Mouse (Mus musculus) 3T3-L1 (cell line): ENCODE results near the gene Pfpl.

Experiments
- DNase-seq: peaks from one replicate; pipeline ENCODE4 v3.0.0-alpha.2; 2015; ENCODE audit warnings: low read depth, low spot score

Pfpl gene

DNA sequence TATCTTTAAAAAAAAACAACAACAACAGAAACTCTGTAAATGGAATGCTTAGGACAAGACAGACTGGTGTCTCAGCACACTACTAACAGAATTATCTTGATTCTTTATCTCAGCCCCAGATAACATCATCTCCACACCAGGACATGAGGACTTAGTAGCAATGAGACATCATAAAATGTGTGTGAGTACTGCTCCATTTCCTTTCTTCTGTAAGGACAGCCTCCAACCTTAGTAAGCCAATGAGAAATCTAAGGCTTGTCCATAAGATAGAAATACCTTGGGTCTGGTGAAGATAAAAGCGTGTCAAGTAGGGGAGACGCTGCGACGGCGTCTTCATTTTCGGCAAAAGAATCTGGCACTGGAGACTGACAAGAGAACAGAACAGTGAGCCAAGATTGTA is at the start of gene Pfpl:
Pfpl (plus strand) TSS at position 301 of the 400 bp plus-strand sequence.
- DNase-seq = no peak

DNA sequence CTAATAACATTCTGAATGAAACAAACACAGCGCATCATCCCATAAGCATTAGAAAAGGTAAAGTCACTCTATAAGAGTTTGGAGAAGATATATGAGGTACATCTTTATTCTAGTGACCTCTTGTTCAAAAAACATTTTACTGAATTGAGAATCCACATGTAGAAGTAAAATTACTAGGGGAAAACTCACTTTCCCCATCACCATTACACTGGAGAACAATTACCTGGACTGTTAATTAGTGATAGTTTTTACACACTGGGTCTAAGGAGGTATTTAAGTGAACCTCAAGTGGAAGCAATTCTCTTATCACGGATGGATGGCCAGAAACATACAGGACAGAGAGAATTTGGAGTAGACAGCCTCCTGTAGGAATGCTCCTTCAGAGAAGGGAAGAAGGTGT is 40.7 kb upstream of the Pfpl start, which contains the start of gene Olfr1440:
Olfr1440 (plus strand) TSS at position 301 of the 400 bp plus-strand sequence.
- no peak for DNase-seq

DNA sequence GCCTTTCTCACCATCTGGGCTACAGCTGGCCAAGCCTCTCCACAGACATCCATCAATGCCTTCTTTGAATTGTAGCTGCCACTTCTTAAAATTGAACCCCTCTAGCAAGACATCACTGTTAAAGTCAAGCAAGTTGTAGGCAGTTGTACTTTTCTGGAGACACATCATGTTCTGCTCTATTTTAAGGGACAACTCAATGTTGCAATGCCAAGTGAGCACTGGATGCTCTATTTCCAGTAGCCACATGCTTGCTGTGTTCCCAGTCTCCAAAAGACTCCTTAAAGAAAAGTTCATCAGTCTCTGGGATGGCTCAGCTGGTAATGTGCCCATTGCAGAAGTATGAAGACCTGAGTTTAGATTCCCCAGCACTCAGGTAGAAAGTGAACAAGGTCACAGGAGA is 14.0 kb upstream of the Pfpl start:
- DNase-seq = no peak

DNA sequence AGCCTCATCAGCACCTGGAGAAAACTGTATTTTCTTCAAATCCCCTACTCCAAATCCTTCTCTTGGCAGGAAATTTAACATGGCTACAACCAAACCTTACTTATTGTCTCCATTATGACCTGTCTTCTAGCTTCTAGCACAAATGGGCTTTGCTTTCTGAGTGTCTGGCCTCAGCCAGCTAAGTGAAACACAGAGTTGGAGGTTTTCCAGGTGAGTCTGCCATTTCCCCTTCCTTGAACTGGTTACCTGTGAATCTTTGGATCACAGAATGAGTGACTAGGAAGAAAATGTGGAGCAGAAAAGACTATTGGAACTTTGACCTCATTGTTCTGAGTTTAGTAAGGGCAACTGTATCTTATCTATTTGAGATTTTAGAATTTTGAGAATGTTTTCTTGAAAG is 10.3 kb upstream of the Pfpl start, which contains the start of gene Olfr1441:
Olfr1441 (plus strand) TSS at position 73 of the 400 bp plus-strand sequence.
- DNase-seq = no peak

DNA sequence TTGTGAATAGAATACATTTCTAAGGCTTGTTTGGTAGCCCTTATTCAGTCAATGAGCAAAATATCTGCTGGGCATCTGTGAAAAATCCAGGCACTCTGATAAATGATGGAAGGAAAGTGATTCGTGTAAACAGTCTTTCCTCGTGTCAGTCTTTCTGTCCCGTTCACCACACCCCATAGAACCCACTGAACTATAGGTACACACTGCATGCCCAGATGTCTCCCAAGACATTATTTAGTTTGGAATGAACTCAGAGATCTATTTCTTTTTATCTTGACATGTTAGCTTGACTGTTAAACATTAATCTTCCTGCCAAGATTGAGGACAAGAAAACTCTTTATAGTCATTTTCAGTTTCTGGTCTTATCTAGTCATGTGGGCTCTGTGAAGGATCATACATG is 9.4 kb upstream of the Pfpl start:
- no peak for DNase-seq

DNA sequence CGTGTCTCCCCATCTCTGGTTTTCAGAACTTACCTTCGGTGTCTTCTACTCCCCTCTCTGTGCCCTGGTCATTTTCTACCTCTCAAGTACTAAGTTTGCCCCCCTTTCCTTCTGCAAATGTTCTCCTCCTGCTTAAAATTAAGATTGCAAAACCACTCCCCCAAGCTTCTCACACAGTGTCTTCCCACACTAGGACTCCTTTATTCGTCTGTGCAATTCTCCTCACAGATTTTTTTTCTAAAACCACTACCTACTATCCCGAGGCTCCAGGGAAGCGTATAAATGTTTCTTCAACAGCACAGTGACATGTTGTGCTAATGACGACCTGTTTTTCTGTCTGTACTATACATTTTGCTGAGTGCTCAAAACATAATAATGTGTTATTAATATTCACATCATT is 7.2 kb upstream of the Pfpl start:
- no peak for DNase-seq

DNA sequence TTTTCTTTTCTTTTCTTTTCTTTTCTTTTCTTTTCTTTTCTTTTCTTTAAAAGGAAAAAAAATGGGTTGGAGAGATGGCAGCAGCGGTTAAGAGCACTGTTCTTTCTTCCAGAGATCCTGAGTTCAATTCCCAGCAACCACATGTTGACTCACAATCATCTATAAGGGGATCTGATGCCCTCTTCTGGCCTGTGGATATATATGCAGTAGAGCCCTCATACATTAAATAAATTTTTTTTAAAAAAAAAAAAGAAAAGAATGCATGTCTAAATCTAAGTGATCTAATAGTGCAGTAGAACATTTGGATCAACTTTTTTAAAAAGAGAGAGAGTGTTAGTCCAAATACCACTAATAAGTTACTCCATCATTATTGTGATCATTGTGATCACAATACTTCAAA is 6.0 kb upstream of the Pfpl start:
- DNase-seq = peak; percentile 37

DNA sequence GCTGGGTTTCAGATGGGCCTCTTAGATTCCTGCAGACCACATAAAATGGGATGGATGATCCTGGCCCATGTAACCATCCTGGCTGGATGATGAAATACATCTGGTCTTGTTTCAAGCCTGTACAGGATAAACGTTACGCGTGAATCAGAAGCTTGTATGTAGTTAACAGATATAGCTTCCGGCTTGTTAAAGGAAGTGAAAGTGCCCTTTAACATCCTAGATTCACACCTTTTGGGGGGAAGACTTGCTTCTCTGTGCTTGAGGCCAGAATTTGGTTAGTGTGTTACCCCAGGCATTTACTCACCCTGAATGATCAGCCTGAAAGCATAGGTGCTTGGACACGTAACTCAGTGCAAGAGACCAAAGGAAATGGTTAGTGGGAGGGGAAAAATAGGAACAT is 604 bp upstream of the Pfpl start:
- no peak for DNase-seq

DNA sequence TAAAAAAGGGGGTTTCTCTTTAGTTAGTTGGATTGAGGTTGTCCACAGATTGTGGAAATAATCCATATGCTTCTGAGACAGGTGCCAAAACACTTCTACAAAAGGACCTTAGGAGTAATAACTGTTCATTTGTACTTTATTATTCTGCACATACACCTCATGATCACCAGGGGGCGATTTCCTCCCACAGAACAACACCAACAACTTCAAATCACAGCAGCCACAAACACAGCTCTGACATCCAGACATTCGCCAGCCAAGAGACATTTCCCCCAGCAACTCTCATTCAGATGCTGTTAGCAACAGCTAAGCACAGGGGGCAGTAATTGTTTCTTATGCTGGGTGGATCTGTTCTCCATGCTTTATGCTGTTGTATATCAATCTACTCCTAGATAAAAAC is 5.3 kb downstream of the Pfpl start:
- DNase-seq = peak; percentile 84

DNA sequence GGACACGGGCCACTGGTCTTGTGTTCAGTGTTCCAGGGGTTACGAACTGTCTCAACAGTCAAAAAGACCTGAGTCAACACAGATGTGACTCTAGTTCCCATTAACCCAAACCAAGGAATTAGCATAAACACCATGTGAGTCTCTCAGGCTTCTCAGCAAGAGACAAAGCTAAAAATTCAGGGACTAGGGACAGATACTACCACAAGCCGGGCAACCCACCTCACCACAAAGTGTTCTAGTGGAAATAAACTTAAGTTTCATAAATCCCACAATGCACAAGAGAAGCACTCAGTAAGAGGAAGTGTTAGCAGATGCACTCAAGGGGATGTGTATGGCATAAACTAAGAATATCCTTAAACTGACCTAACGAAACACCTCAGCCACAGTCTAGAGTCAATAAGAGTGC is 7.3 kb downstream of the Pfpl start:
- DNase-seq = no peak

DNA sequence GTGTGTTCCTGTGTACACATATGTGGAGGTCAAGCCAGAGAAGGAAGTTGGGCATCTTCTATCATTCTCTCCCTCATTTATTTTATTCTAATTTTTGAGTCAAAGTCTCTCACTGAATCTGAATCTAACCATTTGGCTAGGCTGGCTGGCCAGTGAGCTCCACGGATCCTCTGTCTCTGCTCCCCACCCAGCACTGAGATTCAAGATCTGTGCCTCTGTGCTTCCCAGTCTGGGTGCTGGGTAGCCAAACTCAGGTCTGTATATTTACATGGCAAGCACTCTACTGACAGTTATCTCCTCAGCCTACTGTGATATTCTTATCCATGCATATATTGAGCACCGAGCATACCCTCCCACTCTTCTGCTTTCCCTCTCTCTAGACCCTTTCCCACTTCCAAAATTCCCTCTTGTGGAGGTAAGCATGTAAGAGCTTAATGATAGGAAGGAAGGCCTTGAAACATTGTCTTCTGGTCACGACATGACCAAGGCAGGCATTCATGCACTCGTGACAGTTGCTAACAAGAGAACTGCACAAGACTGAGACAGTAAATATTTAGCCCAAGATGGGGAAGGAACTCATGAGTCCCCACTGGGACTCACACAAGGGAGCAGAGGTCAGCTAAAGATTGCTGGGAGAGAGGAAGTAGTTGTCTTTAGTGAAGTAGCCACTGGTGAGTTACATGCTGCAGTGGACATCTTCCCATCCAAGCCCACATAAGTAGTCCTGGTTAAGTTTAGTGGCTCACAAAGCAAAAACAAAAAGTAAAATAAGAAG is 8.2 kb downstream of the Pfpl start:
- DNase-seq = no peak

DNA sequence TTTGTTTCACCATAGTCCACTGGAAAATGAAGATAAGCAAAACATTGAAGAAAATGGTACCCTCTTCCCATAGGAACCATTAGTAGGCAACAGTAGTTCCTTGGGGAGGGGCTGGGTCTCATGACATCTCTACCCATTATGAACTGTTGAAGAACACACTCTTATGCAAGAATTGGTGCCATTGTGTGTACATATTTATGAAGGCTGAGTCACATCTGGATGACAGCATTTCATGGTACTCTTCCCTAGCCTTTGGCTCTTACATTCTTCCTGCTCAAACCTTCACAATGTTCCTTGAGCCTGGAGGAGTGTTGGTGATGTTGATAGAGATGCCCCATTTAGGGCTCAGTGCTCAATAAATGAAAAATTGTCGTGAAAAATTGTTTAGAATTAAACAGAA is 11.9 kb downstream of the Pfpl start:
- peak; percentile 25 for DNase-seq

DNA sequence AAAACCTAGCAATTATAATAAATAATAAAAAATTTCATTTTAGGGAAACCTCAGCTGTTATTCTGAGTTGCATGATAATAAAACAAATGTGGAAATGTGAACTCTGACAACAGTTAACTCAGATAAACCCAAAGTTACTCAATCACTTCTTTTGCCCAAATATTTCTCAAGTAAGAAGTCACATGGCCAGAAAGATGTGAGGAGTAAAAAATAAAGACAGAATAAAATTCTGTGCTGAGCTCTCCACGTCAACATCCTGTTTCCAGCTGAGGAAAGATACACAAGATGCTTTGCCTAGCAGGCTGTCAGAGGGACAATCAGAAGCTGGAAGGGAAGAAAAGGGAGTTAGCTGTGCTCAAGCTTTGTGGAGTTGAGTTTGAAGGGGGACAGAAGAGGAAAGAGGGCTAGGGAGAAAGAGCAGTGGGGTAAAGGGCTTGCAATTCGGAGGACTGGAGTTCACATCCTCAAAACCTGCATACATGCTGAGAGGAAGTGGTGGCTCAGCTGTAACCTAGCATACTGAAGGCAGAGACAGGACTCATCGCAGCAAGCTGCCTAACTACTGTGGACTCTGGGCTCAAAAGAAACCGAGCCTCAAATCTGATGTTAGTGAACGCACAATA is 12.5 kb downstream of the Pfpl start:
- peak; percentile 11 for DNase-seq

DNA sequence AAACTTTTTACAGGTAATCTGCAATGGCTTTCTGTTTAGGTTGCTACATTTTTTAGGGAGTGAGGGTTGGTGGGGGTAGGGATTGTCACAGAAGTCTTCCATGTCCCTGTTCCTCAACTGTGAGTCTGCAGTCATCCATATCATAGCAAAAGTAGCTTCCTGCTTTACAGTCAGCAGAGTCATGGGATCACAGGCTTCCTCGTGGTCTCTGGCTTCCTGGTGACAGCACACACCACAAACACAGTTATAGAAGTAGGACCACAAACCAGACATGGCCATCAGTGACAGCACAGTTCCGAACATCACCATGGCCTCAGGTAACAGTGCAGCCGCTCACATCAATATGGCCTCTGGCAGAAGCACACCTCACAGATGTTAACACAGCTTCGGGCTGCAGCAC is 14.9 kb downstream of the Pfpl start:
- DNase-seq = no peak

DNA sequence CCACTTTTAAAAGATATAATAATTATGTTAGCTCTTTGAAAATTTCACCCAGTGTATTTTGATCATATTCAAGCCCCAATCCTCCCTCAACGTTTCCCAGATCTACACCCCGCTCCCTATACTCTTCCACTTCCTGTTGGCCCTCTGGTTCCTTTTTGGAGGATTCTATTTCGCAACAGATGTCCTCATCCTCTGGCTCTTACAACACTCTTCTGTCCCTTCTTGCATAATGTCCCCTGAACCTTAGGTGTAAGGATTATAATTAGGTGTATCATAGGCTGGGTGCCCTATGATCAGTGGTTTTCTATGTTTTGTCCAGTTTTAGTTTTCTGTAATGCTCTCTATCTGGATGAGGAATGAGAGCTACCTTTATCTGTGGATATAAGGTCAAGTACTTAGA is 17.3 kb downstream of the Pfpl start:
- no peak for DNase-seq

DNA sequence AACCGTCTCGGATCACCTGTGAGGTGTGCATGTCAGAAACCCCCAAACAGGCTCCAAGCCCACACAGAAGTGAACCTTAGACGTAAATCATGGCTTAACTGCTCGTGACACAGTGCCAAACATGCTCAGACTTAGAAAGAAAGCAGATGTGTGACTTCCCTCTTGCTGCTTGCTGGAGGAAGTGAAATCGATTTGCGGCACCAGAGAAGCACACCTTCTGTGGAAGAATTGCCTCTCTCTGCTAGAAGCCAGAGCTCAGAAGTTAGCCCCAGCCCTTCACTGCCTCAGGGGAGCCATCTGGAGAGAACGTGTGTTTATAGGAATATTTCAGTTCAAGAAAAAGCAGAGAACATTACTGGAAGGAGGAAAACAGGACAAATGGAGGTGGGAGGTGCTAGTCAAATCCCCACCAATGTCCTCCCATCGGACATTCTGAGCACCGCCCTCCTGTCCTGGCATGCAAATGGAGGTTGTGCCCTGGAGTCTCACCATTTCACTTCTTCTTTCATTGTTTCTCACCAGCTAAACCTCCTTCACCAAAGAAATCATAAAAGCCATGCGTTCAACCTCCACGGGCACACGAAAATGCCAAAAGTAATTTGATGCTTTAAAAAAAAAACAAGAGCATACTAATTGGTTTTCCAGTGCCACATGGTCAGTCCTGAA is 29.8 kb downstream of the Pfpl start:
- DNase-seq = no peak

DNA sequence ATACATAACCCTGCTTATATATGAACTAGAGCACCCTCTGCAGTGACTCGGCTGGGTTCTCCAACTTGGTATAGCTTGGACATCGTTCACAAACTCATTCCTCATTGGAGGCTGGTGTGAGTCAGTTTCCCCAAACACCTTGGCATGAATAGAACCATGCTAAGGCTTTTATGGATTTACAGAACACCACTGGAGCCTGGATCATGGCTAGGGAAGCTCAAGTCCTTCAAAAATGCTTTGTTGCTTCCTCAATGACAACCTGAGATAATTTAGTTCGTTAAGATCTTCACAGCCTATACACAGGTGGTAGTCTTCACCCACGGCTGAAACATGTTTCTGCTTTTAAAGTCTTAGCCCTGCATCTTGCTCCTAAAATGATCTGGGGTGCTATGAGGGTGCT is 31.8 kb downstream of the Pfpl start:
- DNase-seq = no peak

DNA sequence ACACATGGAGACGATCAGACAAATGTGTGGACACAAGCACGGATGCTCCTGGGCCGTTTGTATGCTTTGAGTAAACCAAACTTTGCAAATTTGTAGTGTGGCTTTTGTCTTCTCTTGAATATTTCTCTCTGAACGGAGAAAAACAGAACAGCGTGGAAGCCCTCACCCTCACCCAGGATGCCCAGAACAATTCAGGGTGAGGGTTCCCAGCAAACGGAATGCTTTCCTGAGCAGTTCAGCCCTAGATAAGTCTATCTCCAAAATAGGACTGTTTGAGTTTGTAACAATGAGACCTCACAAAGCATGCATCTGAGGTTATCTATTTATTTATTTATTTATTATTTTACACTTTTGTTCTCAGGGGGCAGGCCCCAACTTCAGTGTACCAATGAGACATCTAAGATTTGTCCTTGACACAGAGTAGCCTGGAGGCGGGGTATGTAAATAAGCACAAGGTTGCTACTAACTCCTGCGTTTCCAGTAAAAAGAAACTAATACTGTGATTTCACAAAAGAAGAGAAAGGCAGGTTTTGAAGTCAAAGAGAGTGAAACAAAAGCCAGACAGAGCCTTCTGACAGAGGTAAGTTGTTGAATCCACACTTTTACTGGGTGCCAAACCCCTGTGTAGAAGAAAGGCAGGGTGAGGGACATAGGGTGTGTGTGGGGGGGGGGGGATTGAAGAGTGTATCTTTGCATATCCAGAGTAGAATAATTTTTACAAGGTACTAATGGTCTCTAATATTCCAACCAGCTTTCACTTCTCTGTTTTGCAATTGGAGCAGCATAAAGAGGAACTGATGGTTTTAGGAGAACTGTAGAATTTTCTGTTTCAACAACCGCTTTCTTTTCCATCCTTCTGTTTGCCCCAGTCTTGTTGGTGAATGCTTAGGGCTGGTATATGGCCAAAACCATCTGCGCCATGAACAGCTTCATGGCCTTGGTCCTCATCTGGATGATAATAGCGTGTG is 32.9 kb downstream of the Pfpl start, which contains the start of gene Mpeg1:
Mpeg1 (plus strand) TSS at position 498 of the 968 bp plus-strand sequence.
- DNase-seq = no peak

DNA sequence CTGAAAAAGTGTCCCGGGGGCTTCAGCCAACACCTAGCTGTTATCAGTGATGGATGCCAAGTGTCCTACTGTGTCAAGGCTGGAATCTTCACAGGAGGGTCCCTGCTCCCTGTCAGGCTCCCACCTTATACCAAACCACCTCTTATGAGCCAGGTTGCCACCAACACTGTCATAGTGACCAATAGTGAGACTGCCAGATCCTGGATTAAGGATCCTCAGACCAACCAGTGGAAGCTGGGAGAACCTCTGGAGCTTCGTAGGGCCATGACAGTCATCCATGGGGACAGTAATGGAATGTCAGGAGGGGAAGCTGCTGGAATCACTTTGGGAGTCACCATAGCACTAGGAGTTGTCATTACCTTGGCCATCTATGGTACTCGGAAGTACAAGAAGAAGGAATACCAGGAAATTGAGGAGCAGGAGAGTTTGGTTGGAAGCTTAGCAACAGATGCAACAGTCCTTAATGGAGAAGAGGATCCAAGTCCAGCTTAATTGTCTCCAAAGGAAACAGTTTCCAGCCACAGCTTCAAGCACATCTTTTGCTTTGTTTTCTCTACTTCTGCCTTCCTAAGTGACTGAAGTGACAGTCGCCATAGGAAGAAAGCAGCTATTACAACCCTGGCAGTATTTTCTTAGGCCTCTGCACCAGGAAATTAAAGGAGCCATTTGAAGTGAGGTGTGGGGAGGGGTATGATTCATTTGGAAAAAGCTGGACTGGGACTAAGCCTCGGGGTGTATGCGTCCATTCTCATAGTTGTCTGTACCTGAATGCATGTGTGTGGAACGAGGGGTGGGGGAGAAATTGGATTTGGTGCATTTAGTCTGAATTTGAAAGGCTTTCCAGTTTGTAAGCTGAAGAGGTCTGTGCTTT is 35.4 kb downstream of the Pfpl start:
- no peak for DNase-seq

DNA sequence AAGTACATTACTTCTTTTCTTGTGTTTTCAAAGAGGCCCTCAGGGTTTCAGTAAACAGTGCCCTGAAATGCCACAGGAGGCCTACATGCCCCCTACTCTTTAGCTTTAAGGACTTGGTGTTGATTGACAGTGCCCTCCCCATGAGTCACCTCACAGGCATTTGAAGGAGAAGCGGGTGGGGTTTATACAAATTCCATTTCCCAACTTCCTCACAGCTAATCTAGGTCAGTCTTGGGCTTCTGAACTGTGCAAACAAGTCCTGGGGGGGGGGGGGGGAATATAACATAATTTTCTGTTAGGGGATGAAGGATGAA is 36.0 kb downstream of the Pfpl start:
- peak; percentile 90 for DNase-seq

DNA sequence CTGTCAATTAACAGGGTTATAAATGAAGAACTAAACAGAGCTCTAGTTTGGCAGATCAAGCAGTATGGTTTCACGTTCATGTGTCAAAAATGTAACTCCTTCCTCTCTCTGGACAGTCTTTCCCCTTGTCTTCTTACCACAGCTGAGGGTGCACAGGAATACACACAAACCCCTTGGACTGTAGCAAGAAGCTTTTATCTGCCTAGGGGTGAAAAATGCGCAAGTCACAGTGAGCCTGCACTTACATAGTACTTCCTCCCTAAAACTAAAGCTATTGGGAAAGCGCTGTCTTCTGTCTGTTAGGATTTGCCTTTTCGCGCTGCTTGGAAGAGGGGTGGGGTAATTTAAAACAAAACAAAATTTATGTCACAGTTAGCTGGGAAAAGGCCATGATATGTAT is 36.4 kb downstream of the Pfpl start:
- DNase-seq = peak; percentile 60
